Mouse (Mus musculus) kidney, embryonic 15.5 days (tissue): ENCODE data around the gene Pld3. TPM values are rescaled to one million over a fixed set of nuclear protein-coding genes. Genes with fewer than 3 reads are reported as not detected.

Experiments used
- ATAC-seq: fragments of 200-750 bp; cut with Nextera tagmentation; replicated peaks from 2 replicates; pipeline ENCODE4 v1.8.0; 2017; ENCODE audit warnings: moderate TSS enrichment; ENCODE audit not compliant: low FRiP score
- H3K27ac ChIP-seq: fragments of 300-500 bp; sonication (generic); 2 replicates; pipeline ENCODE4 v1.5.1; 2015; ENCODE audit warnings: mild to moderate bottlenecking, inconsistent platforms
- H3K27me3 ChIP-seq: fragments of 300-500 bp; sonication (generic); 2 replicates; pipeline ENCODE4 v1.6.1; 2015; ENCODE audit warnings: inconsistent platforms
- H3K36me3 ChIP-seq: fragments of 300-500 bp; sonication (generic); 2 replicates; pipeline ENCODE4 v1.6.1; 2015; ENCODE audit warnings: inconsistent platforms
- H3K4me1 ChIP-seq: fragments of 300-500 bp; sonication (generic); 2 replicates; pipeline ENCODE4 v1.6.1; 2015; ENCODE audit warnings: inconsistent platforms
- H3K4me2 ChIP-seq: fragments of 300-500 bp; sonication (generic); 2 replicates; pipeline ENCODE4 v1.6.1; 2015; ENCODE audit warnings: moderate library complexity, mild to moderate bottlenecking, inconsistent platforms
- H3K4me3 ChIP-seq: fragments of 300-500 bp; sonication (generic); replicated peaks from 2 replicates; pipeline ENCODE4 v1.5.1; 2015; ENCODE audit warnings: mild to moderate bottlenecking, inconsistent platforms
- H3K9ac ChIP-seq: fragments of 300-500 bp; sonication (generic); 2 replicates; pipeline ENCODE4 v1.6.1; 2015; ENCODE audit warnings: mild to moderate bottlenecking, inconsistent platforms
- H3K9me3 ChIP-seq: fragments of 300-500 bp; sonication (generic); replicated peaks from 2 replicates; pipeline ENCODE4 v1.6.1; 2016; ENCODE audit warnings: inconsistent platforms
- WGBS: fragments of 180-500 bp; shearing (Covaris S2); methylation state at CpG from one replicate; pipeline ENCODE4 v1.1.7; 2015; ENCODE audit warnings: mixed read lengths; 5-methylcytosine and 5-hydroxymethylcytosine counted together
- polyA plus RNA-seq: library from polyadenylated mRNA; unstranded; fragments of >200 nt; fragmentation: Nextera tagmentation; extraction: Ambion mirVana; gene quantifications from 2 replicates; pipeline ENCODE4 v1.2.1, GENCODE M21; 2015

Pld3 gene
- polyA plus RNA-seq, 1 experiment from 2014 or later: 90.5 TPM

DNA sequence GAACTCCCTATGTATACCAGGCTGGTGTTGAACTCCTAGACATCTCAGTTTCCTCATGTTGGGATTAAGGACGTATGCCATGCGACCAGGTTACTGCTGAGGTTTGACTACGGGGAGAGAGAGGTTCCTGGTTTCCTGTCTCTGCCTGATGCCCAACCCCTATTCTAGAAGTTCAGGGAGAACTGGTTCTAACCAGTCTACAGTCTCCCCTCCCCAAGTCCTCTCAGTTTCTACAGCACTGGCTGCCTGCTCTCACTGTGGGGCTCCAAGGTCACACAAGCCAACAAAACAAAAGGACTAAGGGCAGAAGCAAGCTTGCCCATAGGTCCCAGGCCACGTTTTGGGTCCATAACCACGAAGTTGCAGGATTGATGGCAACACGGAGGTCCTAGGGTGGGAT is 3.4 kb downstream of the Pld3 start:
- Histone ChIP-seq H3K27ac (no peak overlapping the region), H3K4me1 (peaks cover 12% of the 10 kb centered on the region), H3K4me3 (no peak overlapping the region), H3K36me3 (no peaks in the 10 kb centered on the region), H3K9ac (no peak overlapping the region), H3K4me2 (no peak overlapping the region), H3K27me3 (no peaks in the 10 kb centered on the region), H3K9me3 (no peaks in the 10 kb centered on the region)
- WGBS: 79% methylated on average over 6 of the region's 6 CpGs
- no peak for ATAC-seq

DNA sequence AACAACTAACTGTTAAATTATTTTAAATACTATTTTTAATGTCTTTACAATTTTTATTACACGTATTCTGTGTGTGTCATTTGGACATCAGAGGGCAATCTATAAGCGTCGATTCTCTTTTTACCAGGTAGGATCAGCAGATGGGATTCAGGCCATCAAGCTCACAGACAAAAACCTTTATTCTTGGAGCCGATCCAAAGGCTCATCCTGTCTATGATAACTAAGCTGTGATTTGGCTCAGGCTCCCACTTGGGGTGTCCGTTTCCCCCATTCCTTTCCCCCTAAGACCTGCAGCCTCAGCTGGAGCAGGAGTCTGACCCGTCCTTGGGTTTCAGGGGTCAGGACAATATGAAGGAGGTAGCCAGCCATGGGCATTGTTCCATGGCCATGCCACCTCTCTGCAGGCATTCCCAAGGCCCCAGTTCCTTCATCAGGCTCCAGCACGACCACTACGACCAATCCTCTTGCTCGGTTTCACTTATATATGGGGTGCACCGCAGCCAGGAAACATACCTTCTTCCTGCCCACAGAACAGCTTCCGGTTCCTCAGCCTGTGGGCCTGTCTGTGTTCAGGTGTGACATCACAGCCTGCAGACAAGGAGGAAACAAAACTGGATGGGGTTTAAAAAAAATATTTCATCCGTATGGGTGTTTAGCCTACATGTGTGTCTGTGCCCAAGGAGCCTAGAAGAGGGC is 8.2 kb downstream of the Pld3 start:
- Histone ChIP-seq H3K4me1 (peaks cover 22% of the 10 kb centered on the region), H3K4me2 (no peak overlapping the region), H3K27ac (no peak overlapping the region), H3K4me3 (no peak overlapping the region), H3K27me3 (no peaks in the 10 kb centered on the region), H3K9me3 (no peaks in the 10 kb centered on the region), H3K9ac (no peak overlapping the region), H3K36me3 (no peaks in the 10 kb centered on the region)
- ATAC-seq: no peak
- WGBS: 81% methylated on average over 12 of the region's 12 CpGs

DNA sequence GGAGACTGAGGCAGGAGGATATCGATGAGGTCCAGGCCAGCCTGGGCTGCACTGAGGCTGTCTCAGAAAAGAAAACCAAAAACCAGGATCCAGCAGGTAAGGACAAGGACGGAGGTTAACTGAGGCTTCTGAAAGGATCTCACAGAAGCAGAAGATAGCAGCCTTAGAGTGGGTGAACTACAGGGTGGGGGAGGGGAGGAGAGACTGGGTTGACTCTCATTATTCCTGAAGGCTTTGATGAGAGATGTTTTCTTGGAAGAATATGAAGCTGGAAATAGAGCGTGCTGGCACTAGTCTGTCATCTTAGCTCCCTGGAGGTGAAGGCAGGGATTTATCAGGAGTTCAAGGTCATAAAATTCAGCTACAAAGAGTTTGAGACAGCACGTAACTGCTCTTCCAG is 9.2 kb downstream of the Pld3 start:
- Histone ChIP-seq H3K9ac (no peak overlapping the region), H3K4me3 (no peak overlapping the region), H3K4me1 (peaks cover 22% of the 10 kb centered on the region), H3K9me3 (no peaks in the 10 kb centered on the region), H3K27me3 (no peaks in the 10 kb centered on the region), H3K27ac (0 out of 2 replicates have a peak overlapping the region, but pooled peaks have one; percentile 4), H3K4me2 (no peak overlapping the region), H3K36me3 (no peaks in the 10 kb centered on the region)
- no peak for ATAC-seq
- 84% methylated on average over 4 of the region's 4 CpGs for WGBS

- H3K4me1 ChIP-seq: peaks cover 22% of the 10 kb centered on the region
- ATAC-seq: no peak
- H3K9me3 ChIP-seq: no peaks in the 10 kb centered on the region
- peak overlapping the region; percentile 51 for H3K4me3 ChIP-seq
- H3K27me3 ChIP-seq: no peaks in the 10 kb centered on the region
- H3K36me3 ChIP-seq: no peaks in the 10 kb centered on the region
- peak overlapping the region; percentile 56 for H3K9ac ChIP-seq
- peak overlapping the region; percentile 37 for H3K27ac ChIP-seq
- peak overlapping the region; percentile 92 for H3K4me2 ChIP-seq
- 45% methylated on average over 6 of the region's 6 CpGs for WGBS
These were observed 10.0 kb downstream of the Pld3 start for GRCm38 (mm10) chr7:27543065-27543464.

- H3K36me3 ChIP-seq: peaks cover 4% of the 10 kb centered on the region
- peak; percentile 93 for ATAC-seq
- H3K4me3 ChIP-seq: peak overlapping the region; percentile 51
- peak overlapping the region; percentile 92 for H3K4me2 ChIP-seq
- 2% methylated on average over 30 of the region's 30 CpGs for WGBS
- H3K9me3 ChIP-seq: no peaks in the 10 kb centered on the region
- H3K9ac ChIP-seq: peak overlapping the region; percentile 56
- no peaks in the 10 kb centered on the region for H3K27me3 ChIP-seq
- peaks cover 22% of the 10 kb centered on the region for H3K4me1 ChIP-seq
- peak overlapping the region; percentile 37 for H3K27ac ChIP-seq
These were observed 10.5 kb downstream of the Pld3 start for GRCm38 (mm10) chr7:27542392-27543033.

- Histone ChIP-seq H3K9me3 (no peaks in the 10 kb centered on the region), H3K9ac (peak overlapping the region; percentile 56), H3K4me3 (peak overlapping the region; percentile 51), H3K4me1 (peaks cover 22% of the 10 kb centered on the region), H3K36me3 (peaks cover 10% of the 10 kb centered on the region), H3K27ac (no peak overlapping the region), H3K27me3 (no peaks in the 10 kb centered on the region), H3K4me2 (peak overlapping the region; percentile 92)
- 57% methylated on average over 5 of the region's 5 CpGs for WGBS
- no peak for ATAC-seq
These were observed 11.1 kb downstream of the Pld3 start for GRCm38 (mm10) chr7:27541922-27542321.

DNA sequence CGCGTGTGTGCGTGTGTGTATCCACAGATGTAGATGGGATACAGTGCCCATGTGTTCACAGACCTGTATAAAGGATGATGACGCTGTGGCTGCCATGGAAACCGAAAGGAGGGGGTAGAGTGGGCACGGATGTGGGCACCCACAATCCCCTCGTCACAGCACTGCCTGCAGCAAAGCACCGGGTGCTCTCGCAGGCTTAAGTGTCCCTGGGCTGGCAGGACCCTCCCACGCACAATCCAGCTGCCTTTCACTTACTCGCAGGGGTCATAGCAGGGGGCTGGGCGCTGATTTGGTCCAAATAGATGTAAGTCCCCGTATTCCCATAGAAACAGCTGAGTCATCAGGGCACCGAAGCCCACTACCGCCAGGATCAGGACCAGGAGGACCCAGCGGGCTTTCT is 11.6 kb downstream of the Pld3 start:
- Histone ChIP-seq H3K4me3 (no peak overlapping the region), H3K4me1 (peaks cover 22% of the 10 kb centered on the region), H3K4me2 (peak overlapping the region; percentile 92), H3K9ac (no peak overlapping the region), H3K27me3 (no peaks in the 10 kb centered on the region), H3K27ac (no peak overlapping the region), H3K9me3 (no peaks in the 10 kb centered on the region), H3K36me3 (peaks cover 15% of the 10 kb centered on the region)
- no peak for ATAC-seq
- WGBS: 68% methylated on average over 16 of the region's 16 CpGs

- no peak for ATAC-seq
- 92% methylated on average over 6 of the region's 6 CpGs for WGBS
- no peak overlapping the region for H3K9ac ChIP-seq
These were observed 12.1 kb downstream of the Pld3 start for GRCm38 (mm10) chr7:27540935-27541334.

DNA sequence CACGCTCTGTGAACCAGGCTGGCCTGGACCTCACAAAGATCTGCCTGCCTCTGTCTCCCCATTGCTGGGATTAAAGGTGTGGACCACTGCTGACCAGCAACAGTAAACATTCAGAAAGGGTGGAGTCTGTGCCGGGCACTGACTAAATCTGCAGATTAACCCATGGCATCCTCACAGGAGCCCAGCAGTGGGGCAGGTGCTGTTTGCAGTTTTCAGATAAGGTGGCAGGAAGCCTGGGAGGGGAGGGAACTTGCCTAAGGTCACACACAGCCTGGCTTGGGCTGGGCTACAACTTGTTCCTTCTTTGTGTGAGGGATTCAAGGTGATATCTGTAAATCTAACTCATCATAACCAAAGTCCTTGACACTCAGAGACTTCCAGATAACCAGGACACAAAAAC is 12.5 kb downstream of the Pld3 start:
- Histone ChIP-seq H3K36me3 (peaks cover 24% of the 10 kb centered on the region), H3K27ac (no peak overlapping the region), H3K27me3 (no peaks in the 10 kb centered on the region), H3K4me3 (no peak overlapping the region), H3K4me2 (no peak overlapping the region), H3K9ac (no peak overlapping the region), H3K4me1 (peaks cover 22% of the 10 kb centered on the region), H3K9me3 (no peaks in the 10 kb centered on the region)
- ATAC-seq: no peak
- 80% methylated on average over 2 of the region's 2 CpGs for WGBS

More at GRCm38 (mm10) chr7:27540935-27541334, 12.1 kb downstream of the Pld3 start:
- Histone ChIP-seq H3K4me2 (no peak overlapping the region), H3K27ac (no peak overlapping the region), H3K9me3 (no peaks in the 10 kb centered on the region), H3K36me3 (peaks cover 20% of the 10 kb centered on the region), H3K4me1 (peaks cover 22% of the 10 kb centered on the region), H3K4me3 (no peak overlapping the region), H3K27me3 (no peaks in the 10 kb centered on the region)

DNA sequence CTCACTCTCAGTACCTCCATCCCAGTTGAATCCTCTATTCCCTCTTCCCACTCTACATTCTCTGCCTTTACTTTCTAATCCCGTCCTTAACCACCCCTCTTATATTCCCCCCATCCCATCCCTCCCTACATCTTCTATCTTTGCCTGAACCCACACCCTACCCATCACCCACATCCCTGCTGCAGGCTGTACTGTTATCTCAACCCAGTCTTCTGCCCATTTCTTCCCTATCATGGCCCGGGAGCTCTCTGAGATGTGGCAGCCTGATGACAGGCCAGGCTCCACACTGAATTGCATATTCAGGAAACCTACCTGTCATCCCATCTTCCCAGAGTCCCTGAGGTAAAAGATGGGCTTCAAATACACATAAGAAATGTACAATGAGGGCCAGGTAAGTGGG is 14.2 kb downstream of the Pld3 start:
- no peaks in the 10 kb centered on the region for H3K9me3 ChIP-seq
- no peaks in the 10 kb centered on the region for H3K27me3 ChIP-seq
- no peak overlapping the region for H3K27ac ChIP-seq
- no peak overlapping the region for H3K4me3 ChIP-seq
- no peak for ATAC-seq
- peaks cover 36% of the 10 kb centered on the region for H3K36me3 ChIP-seq
- WGBS: 82% methylated on average over 2 of the region's 2 CpGs
- peaks cover 20% of the 10 kb centered on the region for H3K4me1 ChIP-seq
- no peak overlapping the region for H3K4me2 ChIP-seq
- no peak overlapping the region for H3K9ac ChIP-seq

- no peaks in the 10 kb centered on the region for H3K27me3 ChIP-seq
- H3K4me1 ChIP-seq: peaks cover 14% of the 10 kb centered on the region
- ATAC-seq: no peak
- H3K9ac ChIP-seq: no peak overlapping the region
- no peak overlapping the region for H3K4me3 ChIP-seq
- no peak overlapping the region for H3K4me2 ChIP-seq
- WGBS: 70% methylated on average over 8 of the region's 8 CpGs
- H3K27ac ChIP-seq: no peak overlapping the region
- peaks cover 43% of the 10 kb centered on the region for H3K36me3 ChIP-seq
- no peaks in the 10 kb centered on the region for H3K9me3 ChIP-seq
These were observed 15.0 kb downstream of the Pld3 start for GRCm38 (mm10) chr7:27537998-27538397.

DNA sequence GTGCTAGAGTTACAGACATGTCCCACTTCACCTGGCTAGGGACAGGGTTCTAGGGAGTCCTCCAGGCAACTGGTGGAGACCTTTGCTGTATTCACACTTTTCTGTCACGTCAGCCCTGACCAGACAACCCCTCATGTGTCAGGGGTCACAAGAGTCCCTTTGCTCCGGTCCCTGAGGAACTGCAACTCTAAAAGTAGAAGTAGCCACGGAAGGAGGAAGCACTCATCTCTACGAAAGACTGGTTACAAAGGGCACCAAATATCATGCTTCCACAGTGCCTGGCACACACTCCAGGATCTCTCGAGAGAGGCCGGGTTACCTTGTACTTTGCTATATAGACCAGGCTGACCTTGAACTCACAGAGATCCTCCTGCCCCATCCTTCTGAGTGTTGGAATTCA is 16.4 kb downstream of the Pld3 start:
- WGBS: 89% methylated on average over 6 of the region's 6 CpGs

More for the DNA sequence above, 16.4 kb downstream of the Pld3 start:
- H3K36me3 ChIP-seq: peaks cover 56% of the 10 kb centered on the region
- no peak overlapping the region for H3K4me3 ChIP-seq
- H3K27me3 ChIP-seq: no peaks in the 10 kb centered on the region
- no peak overlapping the region for H3K4me2 ChIP-seq
- H3K4me1 ChIP-seq: peaks cover 4% of the 10 kb centered on the region
- no peaks in the 10 kb centered on the region for H3K9me3 ChIP-seq
- no peak for ATAC-seq
- no peak overlapping the region for H3K27ac ChIP-seq
- H3K9ac ChIP-seq: no peak overlapping the region
